Comparison of ENCODE assay signal across 8 mouse cellular contexts in genomic region chr1:39392189-39392588, GRCm38 (mm10). TPM values are rescaled to one million over a fixed set of nuclear protein-coding genes. Genes with fewer than 3 reads are reported as not detected.
DNase-seq lines count a peak whose midpoint lies in the region; ATAC-seq and TF ChIP-seq lines count a peak whose summit lies in the region.

No protein-coding gene starts in this region.

- peak; percentile 64 for DNase-seq in 3T3-L1 (ENCODE audit: low read depth, low spot score)
- peak; percentile 46 for DNase-seq in adrenal gland, adult 8-10 months
- DNase-seq in embryo, embryonic 11.5 days (ENCODE audit: low read depth, low spot score): peak; percentile 47
- DNase-seq in heart, adult 2 months: peak; percentile 75 to 83
- DNase-seq in kidney, postnatal 14 days: peak; percentile 80
- peak; percentile 19 for DNase-seq in telencephalon, adult 2 months (ENCODE audit: low read depth, low spot score)

- H3K36me3 ChIP-seq in heart, adult 2 months (ENCODE audit: control insufficient read depth, insufficient read depth, low read length): no peaks in the 10 kb centered on the region
- H3K36me3 ChIP-seq in liver, embryonic 16.5 days (ENCODE audit: control insufficient read depth, insufficient read depth): peaks cover 6% of the 10 kb centered on the region
- 0 out of 2 replicates have a peak, but pooled peaks cover under 1% of the 10 kb centered on the region for H3K36me3 ChIP-seq in neural tube, embryonic 13.5 days

- H3K79me2 ChIP-seq in heart, adult 2 months (replicated peaks; ENCODE audit: control insufficient read depth, insufficient read depth, low read length): no peaks in the 10 kb centered on the region

- peak; percentile 23; the same call in 1 of the 2 replicates for ATAC-seq in liver, embryonic 16.5 days (ENCODE audit: low read depth)
- ATAC-seq in neural tube, embryonic 13.5 days (ENCODE audit: low read depth): peak; percentile 57; the same call in 1 of the 2 replicates

- no peaks in the 10 kb centered on the region for H3K27me3 ChIP-seq in heart, adult 2 months (ENCODE audit: control insufficient read depth, insufficient read depth, low read length)
- H3K27me3 ChIP-seq in liver, embryonic 16.5 days (ENCODE audit: control insufficient read depth, insufficient read depth, low read depth, low read length): no peaks in the 10 kb centered on the region
- H3K27me3 ChIP-seq in neural tube, embryonic 13.5 days: no peaks in the 10 kb centered on the region

- intact Hi-C loops in heart, adult 2 months (cut with DNase I): loop anchor here (1.0 to 2.0 kb wide), 3 partner anchors 87 to 130 kb away; partner anchors contain the start of gene Tbc1d8

- peaks cover 4% of the 10 kb centered on the region for H3K4me1 ChIP-seq in heart, adult 2 months (ENCODE audit: control insufficient read depth, insufficient read depth, low read length)
- peaks cover 37% of the 10 kb centered on the region for H3K4me1 ChIP-seq in liver, embryonic 16.5 days (ENCODE audit: control insufficient read depth, low read depth, low read length)
- H3K4me1 ChIP-seq in neural tube, embryonic 13.5 days (replicated peaks): peaks cover 7% of the 10 kb centered on the region; the same call in 1 of the 2 replicates

- TF ChIP-seq POLR2A in heart, adult 2 months (IDR thresholded peaks at IDR 0.05; ENCODE audit: insufficient read depth, low read depth, low read length): no peak

- TF ChIP-seq EP300 in heart, adult 2 months (IDR thresholded peaks at IDR 0.05; ENCODE audit: insufficient read depth, low read depth, low read length): peak; percentile 76; the same call in 1 of the 2 replicates

- peak; percentile 99 for TF ChIP-seq CTCF in heart, adult 2 months (IDR thresholded peaks at IDR 0.05)

- no peak overlapping the region for H3K27ac ChIP-seq in heart, adult 2 months
- 0 out of 2 replicates have a peak overlapping the region, but pooled peaks have one; percentile 29 for H3K27ac ChIP-seq in liver, embryonic 16.5 days (ENCODE audit: low read length)
- no peak overlapping the region for H3K27ac ChIP-seq in neural tube, embryonic 13.5 days (replicated peaks)

- H3K9me3 ChIP-seq in liver, embryonic 16.5 days (replicated peaks; ENCODE audit: control insufficient read depth, low read length): no peaks in the 10 kb centered on the region; the same call in 1 of the 2 replicates
- peaks cover under 1% of the 10 kb centered on the region; the same call in 1 of the 2 replicates for H3K9me3 ChIP-seq in neural tube, embryonic 13.5 days

- H3K4me3 ChIP-seq in heart, adult 2 months: no peak overlapping the region
- no peak overlapping the region for H3K4me3 ChIP-seq in liver, embryonic 16.5 days (ENCODE audit: low read depth, low read length)
- no peak overlapping the region for H3K4me3 ChIP-seq in neural tube, embryonic 13.5 days

- 70% methylated on average over 3 of the region's 3 CpGs for WGBS in heart, adult 2 months
- 56% methylated on average over 3 of the region's 3 CpGs for WGBS in liver, embryonic 16.5 days (ENCODE audit: insufficient replicate concordance)
- WGBS in neural tube, embryonic 13.5 days: 63% methylated on average over 3 of the region's 3 CpGs

- no peak overlapping the region for H3K9ac ChIP-seq in heart, adult 2 months (ENCODE audit: low read depth, low read length)
- H3K9ac ChIP-seq in liver, embryonic 16.5 days (ENCODE audit: low read depth, low read length): no peak overlapping the region
- no peak overlapping the region for H3K9ac ChIP-seq in neural tube, embryonic 13.5 days

- no peak overlapping the region for H3K4me2 ChIP-seq in liver, embryonic 16.5 days (ENCODE audit: low read depth, low read length)
- no peak overlapping the region for H3K4me2 ChIP-seq in neural tube, embryonic 13.5 days

RNA-seq across cellular contexts. Expression of gene Rpl31, which starts 24.5 kb away (rescaled TPM):
- 100 to 1,000 TPM; 589 to 669 (median 644) TPM for total RNA-seq in adrenal gland, adult 8-10 months (2022)
- total RNA-seq in heart, adult 2 months (2021): 100 to 1,000 TPM; 513 to 615 TPM
- polyA plus RNA-seq in heart, adult 2 months (2012; rRNA removed): 153 and 190 TPM in 2 replicates
- 252 and 283 TPM in 2 replicates for polyA plus RNA-seq in liver, embryonic 16.5 days (2015; fragmentation: Nextera tagmentation; extraction: Ambion mirVana)
- 321 and 382 TPM in 2 replicates for polyA plus RNA-seq in neural tube, embryonic 13.5 days (2015; fragmentation: Nextera tagmentation; extraction: Ambion mirVana)

Comparison
In these comparisons a context has a peak if more than half of its experiments do, and no peak if none do; other contexts are left out.
1. DNase-seq: peak in every context shown above with its lines; median percentile 80 in kidney, postnatal 14 days; 79 in heart, adult 2 months; 64 in 3T3-L1; 47 in embryo, embryonic 11.5 days; 46 in adrenal gland, adult 8-10 months; 19 in telencephalon, adult 2 months.